Mouse (Mus musculus) lung, embryonic 14.5 days (tissue): Measurements from ENCODE around the gene Ftcd. TPM values are rescaled to one million over a fixed set of nuclear protein-coding genes. Genes with fewer than 3 reads are reported as not detected.

Experiments
- ATAC-seq: fragments of 200-750 bp; cut with Nextera tagmentation; 2 replicates; pipeline ENCODE4 v1.8.0; 2017; ENCODE audit warnings: mild to moderate bottlenecking, moderate TSS enrichment, moderate library complexity; ENCODE audit not compliant: insufficient read depth
- DNase-seq: peaks from one replicate; pipeline ENCODE4 v3.0.0-alpha.2; 2015
- H3K27ac ChIP-seq: fragments of 300-500 bp; sonication (generic); 2 replicates; pipeline ENCODE4 v1.5.1; 2014; ENCODE audit warnings: low read depth, mild to moderate bottlenecking, moderate library complexity
- H3K27me3 ChIP-seq: fragments of 300-500 bp; sonication (generic); 2 replicates; pipeline ENCODE4 v1.6.1; 2014; ENCODE audit warnings: low read length, control low read depth; ENCODE audit not compliant: insufficient read depth
- H3K36me3 ChIP-seq: fragments of 300-500 bp; sonication (generic); 2 replicates; pipeline ENCODE4 v1.6.1; 2014; ENCODE audit warnings: control low read depth; ENCODE audit not compliant: insufficient read depth
- H3K4me1 ChIP-seq: fragments of 300-500 bp; sonication (generic); 2 replicates; pipeline ENCODE4 v1.6.1; 2014; ENCODE audit warnings: antibody characterized with exemption, control low read depth; ENCODE audit not compliant: insufficient read depth
- H3K4me2 ChIP-seq: fragments of 300-500 bp; sonication (generic); 2 replicates; pipeline ENCODE4 v1.6.1; 2014; ENCODE audit warnings: mild to moderate bottlenecking
- H3K4me3 ChIP-seq: fragments of 300-500 bp; sonication (generic); 2 replicates; pipeline ENCODE4 v1.5.1; 2014; ENCODE audit warnings: low read depth, low read length
- H3K9ac ChIP-seq: fragments of 300-500 bp; sonication (generic); 2 replicates; pipeline ENCODE4 v1.6.1; 2014
- H3K9me3 ChIP-seq: fragments of 300-500 bp; sonication (generic); 2 replicates; pipeline ENCODE4 v1.6.1; 2016; ENCODE audit warnings: low read depth, low read length, control low read depth
- CTCF ChIP-seq: IDR thresholded peaks from 2 replicates; pipeline ENCODE4 v1.5.1; 2016; ENCODE audit warnings: antibody characterized with exemption, low read depth
- WGBS: fragments of 180-500 bp; shearing (Covaris S2); extraction: QIAGEN DNeasy Blood & Tissue Kit; methylation state at CpG from one replicate; pipeline ENCODE4 v1.1.7; 2014; 5-methylcytosine and 5-hydroxymethylcytosine counted together
- polyA plus RNA-seq: library from polyadenylated mRNA; unstranded; fragments of >200 nt; fragmentation: Nextera tagmentation; extraction: Ambion mirVana; gene quantifications from 2 replicates; pipeline ENCODE4 v1.2.1, GENCODE M21; 2014

Gene Ftcd
- polyA plus RNA-seq, 1 experiment from 2014 or later, result not detected

GRCm38 (mm10) chr10:76569996-76570685, 5.3 kb upstream of the Ftcd start:
- DNase-seq, result no peak
- WGBS, result 87% methylated on average over 22 of the region's 22 CpGs
- H3K27me3 ChIP-seq, result no peaks in the 10 kb centered on the region
- no peaks in the 10 kb centered on the region for H3K36me3 ChIP-seq
- no peak overlapping the region for H3K4me2 ChIP-seq
- H3K9me3 ChIP-seq, result no peaks in the 10 kb centered on the region
- no peak overlapping the region for H3K27ac ChIP-seq
- H3K4me1 ChIP-seq, result no peaks in the 10 kb centered on the region
- no peak for ATAC-seq
- TF ChIP-seq CTCF, result no peak
- H3K9ac ChIP-seq, result no peak overlapping the region
- no peak overlapping the region for H3K4me3 ChIP-seq

- no peaks in the 10 kb centered on the region for H3K9me3 ChIP-seq
- H3K4me2 ChIP-seq, result no peak overlapping the region
- DNase-seq (no peak), ATAC-seq (no peak)
- 73% methylated on average over 2 of the region's 2 CpGs for WGBS
- H3K36me3 ChIP-seq, result no peaks in the 10 kb centered on the region
- H3K4me1 ChIP-seq, result no peaks in the 10 kb centered on the region
- no peak for TF ChIP-seq CTCF
- no peak overlapping the region for H3K4me3 ChIP-seq
- no peak overlapping the region for H3K9ac ChIP-seq
- no peak overlapping the region for H3K27ac ChIP-seq
- no peaks in the 10 kb centered on the region for H3K27me3 ChIP-seq
Measured at GRCm38 (mm10) chr10:76571070-76571469, 4.4 kb upstream of the Ftcd start.

DNA sequence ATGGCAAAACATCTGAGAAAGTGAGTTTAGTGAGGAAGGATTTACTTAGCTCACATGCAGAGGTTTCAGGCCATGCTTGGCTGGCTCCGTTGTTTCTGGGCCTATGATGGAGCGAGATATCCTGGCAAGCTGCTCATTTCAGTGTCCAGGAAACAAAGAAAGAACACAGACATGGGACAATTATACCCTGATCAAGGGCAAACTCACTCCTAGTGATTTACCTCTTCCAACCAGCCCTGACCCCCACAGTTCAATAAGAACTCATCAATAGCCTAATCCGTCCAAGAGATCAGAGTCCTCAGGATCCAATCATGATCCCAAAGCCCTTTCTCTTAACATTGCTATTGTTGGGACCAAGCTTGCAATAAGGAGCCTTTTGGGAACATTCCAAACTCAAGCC, 3.3 kb upstream of the Ftcd start:
- no peaks in the 10 kb centered on the region for H3K4me1 ChIP-seq
- H3K4me2 ChIP-seq, result no peak overlapping the region
- TF ChIP-seq CTCF, result no peak
- H3K36me3 ChIP-seq, result no peaks in the 10 kb centered on the region
- H3K9me3 ChIP-seq, result no peaks in the 10 kb centered on the region
- H3K9ac ChIP-seq, result no peak overlapping the region
- no peak for ATAC-seq
- no peak overlapping the region for H3K4me3 ChIP-seq
- 77% methylated on average over 3 of the region's 3 CpGs for WGBS
- H3K27ac ChIP-seq, result no peak overlapping the region
- no peak for DNase-seq
- H3K27me3 ChIP-seq, result no peaks in the 10 kb centered on the region

DNA sequence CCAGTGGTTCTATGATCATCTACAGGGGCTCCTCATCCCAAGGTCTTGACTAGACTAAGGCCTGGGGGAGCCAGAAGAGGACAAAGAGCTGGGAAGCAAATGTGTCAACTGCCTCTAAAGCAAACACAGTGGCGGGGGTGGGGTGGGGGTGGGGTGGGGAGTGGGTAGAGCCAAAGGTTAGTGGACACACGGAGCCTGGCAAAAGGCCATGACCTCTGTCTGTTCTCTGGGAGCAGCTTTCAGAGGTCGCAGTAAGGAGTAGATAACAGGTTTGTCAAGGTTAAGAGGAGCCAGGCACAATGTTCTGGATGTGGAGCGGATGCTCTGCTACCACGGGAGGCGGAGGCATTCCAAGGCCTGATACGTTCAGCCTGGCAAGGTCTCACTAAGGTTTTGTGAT, 1.5 kb downstream of the Ftcd start:
- H3K4me1 ChIP-seq, result no peaks in the 10 kb centered on the region
- no peak for ATAC-seq
- H3K9ac ChIP-seq, result no peak overlapping the region
- H3K9me3 ChIP-seq, result no peaks in the 10 kb centered on the region
- H3K36me3 ChIP-seq, result no peaks in the 10 kb centered on the region
- 53% methylated on average over 7 of the region's 7 CpGs for WGBS
- no peaks in the 10 kb centered on the region for H3K27me3 ChIP-seq
- no peak for DNase-seq
- no peak overlapping the region for H3K27ac ChIP-seq
- TF ChIP-seq CTCF, result no peak
- H3K4me2 ChIP-seq, result no peak overlapping the region
- H3K4me3 ChIP-seq, result no peak overlapping the region

DNA sequence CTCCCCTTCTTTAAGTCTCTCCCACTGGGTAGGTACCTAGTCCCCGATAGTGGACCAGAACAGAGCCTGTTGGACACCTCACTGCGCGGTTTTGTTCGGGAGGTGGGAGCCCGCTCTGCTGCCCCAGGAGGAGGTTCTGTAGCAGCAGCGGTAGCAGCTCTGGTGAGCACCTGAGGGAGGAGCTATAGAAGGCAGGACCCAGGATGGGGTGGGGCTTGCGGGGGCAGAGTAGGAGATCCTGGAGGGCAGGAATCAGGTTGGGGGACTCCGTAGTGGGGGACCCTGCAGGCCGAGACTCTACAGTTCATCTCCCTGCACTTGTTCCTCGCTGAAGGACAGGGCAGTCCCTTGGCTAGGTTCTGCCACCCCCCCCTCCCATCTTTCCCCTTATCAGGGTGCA, 8.7 kb downstream of the Ftcd start:
- no peak for TF ChIP-seq CTCF
- DNase-seq (no peak), ATAC-seq (no peak)
- Histone ChIP-seq H3K4me2 (peak overlapping the region; percentile 36), H3K36me3 (no peaks in the 10 kb centered on the region), H3K9ac (no peak overlapping the region), H3K4me3 (no peak overlapping the region), H3K27ac (no peak overlapping the region), H3K4me1 (no peaks in the 10 kb centered on the region), H3K9me3 (no peaks in the 10 kb centered on the region), H3K27me3 (no peaks in the 10 kb centered on the region)
- WGBS, result 14% methylated on average over 10 of the region's 10 CpGs

DNA sequence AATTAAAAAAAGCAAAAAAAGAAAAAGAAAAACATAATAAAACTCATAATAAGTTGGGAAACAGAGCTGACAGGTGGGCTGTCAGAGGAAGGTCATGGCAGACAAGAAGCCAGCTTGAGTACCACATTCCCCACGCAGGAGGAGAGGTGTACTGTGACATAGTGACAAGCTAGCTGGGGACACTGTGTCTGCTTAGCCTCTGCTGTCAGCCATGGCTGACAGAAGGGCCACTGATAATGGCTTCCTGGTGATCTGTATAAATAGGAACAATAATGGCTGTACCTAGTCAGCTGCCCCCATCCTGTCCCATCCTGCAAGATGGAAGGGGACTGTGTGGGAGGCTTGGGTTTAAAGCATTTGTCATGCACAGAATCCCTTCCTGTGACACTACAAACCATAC, 10.7 kb downstream of the Ftcd start:
- Histone ChIP-seq H3K4me2 (no peak overlapping the region), H3K4me3 (no peak overlapping the region), H3K27me3 (no peaks in the 10 kb centered on the region), H3K36me3 (no peaks in the 10 kb centered on the region), H3K9me3 (no peaks in the 10 kb centered on the region), H3K4me1 (no peaks in the 10 kb centered on the region), H3K9ac (no peak overlapping the region), H3K27ac (no peak overlapping the region)
- DNase-seq (no peak), ATAC-seq (no peak)
- WGBS, result 0% methylated on average over 1 of the region's 1 CpGs
- no peak for TF ChIP-seq CTCF

- no peak for TF ChIP-seq CTCF
- H3K9me3 ChIP-seq, result no peaks in the 10 kb centered on the region
- H3K27ac ChIP-seq, result no peak overlapping the region
- H3K36me3 ChIP-seq, result no peaks in the 10 kb centered on the region
- H3K9ac ChIP-seq, result no peak overlapping the region
- no peak overlapping the region for H3K4me2 ChIP-seq
- 71% methylated on average over 11 of the region's 11 CpGs for WGBS
- no peaks in the 10 kb centered on the region for H3K4me1 ChIP-seq
- DNase-seq (no peak), ATAC-seq (no peak)
- H3K27me3 ChIP-seq, result no peaks in the 10 kb centered on the region
- H3K4me3 ChIP-seq, result no peak overlapping the region
Measured at GRCm38 (mm10) chr10:76590197-76590596, 14.7 kb downstream of the Ftcd start.
